Mouse (Mus musculus): ENCODE data around the gene Rpl11.
"Not testable (repeated sequence)": the region's sequence is repeated elsewhere in the genome, so short reads cannot be mapped to it uniquely, and the experiment has no call there.

- TF ChIP-seq POLR2A (IDR thresholded peaks at IDR 0.05; ENCODE audit: low read depth, low read length); CTCF (conservative IDR thresholded peaks at IDR 0.05; ENCODE audit: insufficient read depth, insufficient read length, low read depth, low read length): not testable (repeated sequence)
Measured at GRCm38 (mm10) chr4:135980223-135980622, 73.0 kb downstream of the Rpl11 start.
